Mouse (Mus musculus): Measurements from ENCODE around the gene Myl4. TPM values are rescaled to one million over a fixed set of nuclear protein-coding genes. Genes with fewer than 3 reads are reported as not detected.

The Myl4 gene
- polyA plus RNA-seq, 1 experiment from 2014 or later = 1,777 TPM

DNA sequence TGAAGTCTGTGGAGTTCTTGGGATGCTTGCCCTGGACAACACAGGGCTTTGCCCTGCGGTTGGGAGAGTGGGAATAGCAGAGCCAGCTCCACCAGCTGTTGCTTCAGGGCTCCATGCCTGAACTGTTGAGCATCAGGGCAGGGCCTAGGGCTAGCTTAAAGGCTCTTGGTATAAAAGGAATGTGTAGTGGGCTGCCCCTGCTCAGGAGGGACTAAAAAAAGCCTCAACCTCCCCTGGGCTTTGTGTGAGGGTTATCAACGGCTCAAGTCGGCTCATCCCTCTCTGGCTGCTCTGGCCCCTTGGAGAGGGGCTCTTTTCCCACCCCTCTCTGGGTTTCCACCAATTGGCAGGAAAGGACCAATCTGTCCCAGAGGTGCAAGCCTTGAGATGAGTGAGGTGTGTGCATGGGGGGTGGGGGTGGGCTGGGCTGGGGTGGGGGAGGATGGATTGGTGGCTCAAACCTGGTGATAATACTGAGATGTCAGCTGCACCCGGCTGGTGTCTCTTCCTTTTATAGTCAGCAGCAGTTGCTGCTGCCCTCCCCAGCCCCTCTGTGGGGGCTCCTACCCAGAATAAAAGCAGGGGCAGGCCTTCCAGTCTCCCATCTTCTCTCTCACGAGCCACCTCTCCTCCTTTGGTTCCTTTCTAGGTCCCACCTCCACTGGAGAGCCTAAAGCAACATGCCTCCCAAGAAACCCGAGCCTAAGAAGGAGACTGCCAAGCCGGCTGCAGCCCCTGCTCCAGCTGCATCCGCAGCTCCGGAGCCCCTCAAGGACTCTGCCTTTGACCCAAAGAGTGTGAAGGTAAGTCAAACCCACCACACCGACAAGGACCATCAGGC, 26.5 kb downstream of the Myl4 start:
- H3K4me1 ChIP-seq = peaks cover 40% of the 10 kb centered on the region
- peak; percentile 96 for DNase-seq (ENCODE audit: low spot score)
- H3K27ac ChIP-seq = peak overlapping the region; percentile 88
- H3K36me3 ChIP-seq = peaks cover 33% of the 10 kb centered on the region
- peak overlapping the region; percentile 66 for H3K4me3 ChIP-seq
- 23% methylated on average over 10 of the region's 10 CpGs for WGBS
- H3K27me3 ChIP-seq (ENCODE audit: insufficient read depth, poor library complexity, severe bottlenecking) = no peaks in the 10 kb centered on the region
- no peaks in the 10 kb centered on the region for H3K9me3 ChIP-seq

GRCm38 (mm10) chr11:104578074-104578473, 27.6 kb downstream of the Myl4 start:
- no peaks in the 10 kb centered on the region for H3K27me3 ChIP-seq (ENCODE audit: insufficient read depth, poor library complexity, severe bottlenecking)
- peak; percentile 87 for DNase-seq (ENCODE audit: low spot score)
- peak overlapping the region; percentile 66 for H3K4me3 ChIP-seq
- peaks cover 44% of the 10 kb centered on the region for H3K36me3 ChIP-seq
- WGBS = 19% methylated on average over 5 of the region's 5 CpGs
- H3K9me3 ChIP-seq = no peaks in the 10 kb centered on the region
- H3K4me1 ChIP-seq = peaks cover 39% of the 10 kb centered on the region
- peak overlapping the region; percentile 88 for H3K27ac ChIP-seq

GRCm38 (mm10) chr11:104579084-104579483, 28.6 kb downstream of the Myl4 start:
- Histone ChIP-seq H3K36me3 (peaks cover 54% of the 10 kb centered on the region), H3K27me3 (ENCODE audit: insufficient read depth, poor library complexity, severe bottlenecking) (no peaks in the 10 kb centered on the region), H3K27ac (peak overlapping the region; percentile 88), H3K4me3 (peak overlapping the region; percentile 66), H3K9me3 (no peaks in the 10 kb centered on the region), H3K4me1 (peaks cover 46% of the 10 kb centered on the region)
- WGBS = 65% methylated on average over 9 of the region's 9 CpGs
- DNase-seq (ENCODE audit: low spot score) = no peak

- Histone ChIP-seq H3K4me1 (peaks cover 48% of the 10 kb centered on the region), H3K4me3 (peak overlapping the region; percentile 66), H3K27me3 (ENCODE audit: insufficient read depth, poor library complexity, severe bottlenecking) (no peaks in the 10 kb centered on the region), H3K27ac (peak overlapping the region; percentile 88; the same call in 1 of the 2 replicates), H3K9me3 (no peaks in the 10 kb centered on the region), H3K36me3 (peaks cover 59% of the 10 kb centered on the region)
- DNase-seq (ENCODE audit: low spot score) = no peak
- 70% methylated on average over 8 of the region's 8 CpGs for WGBS
Observed at GRCm38 (mm10) chr11:104579575-104579974, 29.1 kb downstream of the Myl4 start.

DNA sequence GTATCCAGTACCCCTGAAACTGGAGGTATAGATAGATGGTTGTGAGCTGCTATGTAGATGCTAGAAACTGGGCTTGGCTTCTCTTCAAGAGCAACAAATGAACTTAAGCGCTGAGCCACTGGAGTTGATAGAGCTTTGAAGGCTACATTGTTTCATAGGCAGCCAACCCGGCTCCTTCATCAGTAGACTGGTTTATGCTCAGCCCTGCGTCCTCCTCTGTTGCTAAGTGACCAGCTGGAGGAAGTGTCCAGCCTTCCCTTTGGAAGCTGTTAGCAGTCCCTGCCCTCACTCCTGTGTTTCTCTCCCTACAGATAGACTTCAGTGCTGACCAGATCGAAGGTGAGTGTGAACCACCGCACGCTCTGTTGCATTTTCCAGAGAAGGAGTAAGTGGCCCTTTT, 29.6 kb downstream of the Myl4 start:
- Histone ChIP-seq H3K4me1 (peaks cover 51% of the 10 kb centered on the region), H3K36me3 (peaks cover 64% of the 10 kb centered on the region), H3K27me3 (ENCODE audit: insufficient read depth, poor library complexity, severe bottlenecking) (no peaks in the 10 kb centered on the region), H3K27ac (no peak overlapping the region), H3K4me3 (peak overlapping the region; percentile 66), H3K9me3 (no peaks in the 10 kb centered on the region)
- no peak for DNase-seq (ENCODE audit: low spot score)
- 52% methylated on average over 6 of the region's 6 CpGs for WGBS

DNA sequence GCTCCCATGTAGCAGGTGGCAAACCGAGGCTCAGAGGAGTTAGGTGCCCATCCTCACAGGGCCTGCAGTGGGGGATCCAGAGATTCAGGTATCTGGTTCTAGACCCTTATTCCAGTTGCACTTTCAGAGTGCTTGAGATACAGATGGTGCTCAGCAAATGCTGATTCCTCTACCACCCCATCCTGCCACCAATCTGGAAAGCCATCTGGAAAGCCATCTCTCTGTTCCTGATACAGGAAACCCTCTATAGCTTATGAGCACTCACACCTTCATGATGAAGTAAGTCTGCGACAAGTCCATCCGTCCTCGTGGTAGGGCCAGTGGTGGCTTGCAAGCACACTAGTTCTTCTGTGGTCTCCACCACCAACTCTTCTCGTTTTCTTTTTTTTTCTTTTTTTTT, 30.1 kb downstream of the Myl4 start:
- Histone ChIP-seq H3K36me3 (peaks cover 69% of the 10 kb centered on the region), H3K27ac (no peak overlapping the region), H3K4me3 (peak overlapping the region; percentile 66), H3K9me3 (no peaks in the 10 kb centered on the region), H3K4me1 (peaks cover 51% of the 10 kb centered on the region), H3K27me3 (ENCODE audit: insufficient read depth, poor library complexity, severe bottlenecking) (no peaks in the 10 kb centered on the region)
- 90% methylated on average over 5 of the region's 5 CpGs for WGBS
- no peak for DNase-seq (ENCODE audit: low spot score)

- no peak for DNase-seq (ENCODE audit: low spot score)
- no peaks in the 10 kb centered on the region for H3K27me3 ChIP-seq (ENCODE audit: insufficient read depth, poor library complexity, severe bottlenecking)
- 61% methylated on average over 18 of the region's 18 CpGs for WGBS
- H3K36me3 ChIP-seq = peaks cover 80% of the 10 kb centered on the region
- peak overlapping the region; percentile 33; the same call in 1 of the 2 replicates for H3K27ac ChIP-seq
- peaks cover 48% of the 10 kb centered on the region for H3K4me1 ChIP-seq
- no peaks in the 10 kb centered on the region for H3K9me3 ChIP-seq
- peak overlapping the region; percentile 28 for H3K4me3 ChIP-seq
Observed at GRCm38 (mm10) chr11:104581446-104582307, 31.2 kb downstream of the Myl4 start.

DNA sequence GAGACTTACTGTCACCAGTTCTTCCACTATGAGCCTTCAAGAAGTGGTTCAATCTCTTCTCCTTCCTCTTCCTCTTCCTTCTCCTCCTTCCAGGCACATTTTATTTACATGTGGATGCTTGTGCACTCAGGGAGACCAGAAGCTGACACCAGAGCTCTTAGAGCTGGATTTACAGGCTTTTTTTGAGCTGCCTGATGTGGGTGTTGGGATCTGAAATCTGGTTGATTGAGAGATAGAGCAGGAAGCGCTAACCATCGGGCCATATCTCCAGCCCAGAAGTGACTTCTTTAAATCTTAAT, 31.8 kb downstream of the Myl4 start:
- no peaks in the 10 kb centered on the region for H3K27me3 ChIP-seq (ENCODE audit: insufficient read depth, poor library complexity, severe bottlenecking)
- H3K27ac ChIP-seq = 0 out of 2 replicates have a peak overlapping the region, but pooled peaks have one; percentile 33
- H3K4me3 ChIP-seq = no peak overlapping the region; the same call in 1 of the 2 replicates
- H3K9me3 ChIP-seq = no peaks in the 10 kb centered on the region
- peaks cover 85% of the 10 kb centered on the region for H3K36me3 ChIP-seq
- WGBS = 63% methylated on average over 2 of the region's 2 CpGs
- H3K4me1 ChIP-seq = peaks cover 42% of the 10 kb centered on the region
- no peak for DNase-seq (ENCODE audit: low spot score)

DNA sequence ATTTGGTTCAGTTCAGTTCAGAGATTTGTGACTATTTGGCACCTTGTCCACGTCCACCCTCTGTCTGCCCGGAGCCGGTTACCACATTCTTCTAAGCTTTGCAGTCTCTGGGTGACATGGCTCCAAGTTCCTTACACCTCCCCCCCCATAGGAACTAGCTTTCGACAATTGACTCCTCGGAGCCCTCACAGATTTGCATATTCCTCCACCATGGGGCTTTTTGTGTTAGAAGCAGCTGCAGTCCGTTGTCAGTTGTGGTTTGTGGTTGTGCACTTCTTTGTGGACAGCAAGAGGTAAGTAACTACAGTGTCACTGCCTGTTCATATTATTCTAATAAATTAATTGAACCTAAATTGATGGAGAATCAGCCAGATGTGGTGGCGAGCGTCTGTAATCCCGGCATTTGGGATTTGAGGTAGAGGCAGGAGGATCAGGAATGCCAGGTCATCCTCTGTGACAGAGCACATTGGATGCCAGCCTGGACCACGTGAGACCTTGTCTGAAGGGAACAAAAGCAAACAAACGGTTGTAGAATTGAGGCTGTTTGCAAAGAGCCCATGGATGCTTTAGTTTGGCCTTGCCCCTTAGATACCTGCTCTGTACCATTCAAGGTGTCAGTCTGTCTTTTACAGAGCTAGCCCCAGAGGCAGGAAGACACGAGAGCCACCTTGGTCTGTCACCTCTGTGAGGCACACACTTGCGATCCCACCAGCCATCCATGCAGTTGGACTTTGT, 32.3 kb downstream of the Myl4 start:
- H3K27me3 ChIP-seq (ENCODE audit: insufficient read depth, poor library complexity, severe bottlenecking) = no peaks in the 10 kb centered on the region
- H3K36me3 ChIP-seq = peaks cover 91% of the 10 kb centered on the region
- H3K4me3 ChIP-seq = no peak overlapping the region
- no peak for DNase-seq (ENCODE audit: low spot score)
- peaks cover 39% of the 10 kb centered on the region for H3K4me1 ChIP-seq
- H3K9me3 ChIP-seq = no peaks in the 10 kb centered on the region
- H3K27ac ChIP-seq = peak overlapping the region; percentile 12; the same call in 1 of the 2 replicates
- WGBS = 61% methylated on average over 13 of the region's 13 CpGs

DNA sequence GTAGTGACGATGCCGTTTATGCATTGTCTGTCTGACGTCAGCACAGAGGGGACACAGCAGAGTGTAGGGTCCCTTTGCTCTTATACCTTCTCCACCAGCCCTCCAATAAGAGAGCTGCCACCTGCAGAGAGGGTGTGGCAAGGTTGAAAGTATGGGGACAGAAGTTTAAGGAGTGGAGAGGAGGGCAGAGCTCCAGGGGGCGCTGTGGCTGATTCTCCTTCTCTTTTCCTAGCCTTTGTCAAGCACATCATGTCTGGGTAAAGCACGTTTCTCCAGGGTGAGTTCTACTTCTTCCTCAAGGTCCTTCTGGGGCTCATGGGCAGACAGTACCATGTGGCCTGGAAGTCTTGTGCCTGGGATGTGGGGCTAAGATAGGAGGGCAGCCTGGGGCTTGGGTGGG, 35.0 kb downstream of the Myl4 start:
- Histone ChIP-seq H3K4me1 (peaks cover 26% of the 10 kb centered on the region), H3K36me3 (peaks cover 76% of the 10 kb centered on the region), H3K9me3 (no peaks in the 10 kb centered on the region), H3K27ac (no peak overlapping the region), H3K27me3 (ENCODE audit: insufficient read depth, poor library complexity, severe bottlenecking) (no peaks in the 10 kb centered on the region), H3K4me3 (no peak overlapping the region)
- WGBS = 77% methylated on average over 5 of the region's 5 CpGs
- no peak for DNase-seq (ENCODE audit: low spot score)

GRCm38 (mm10) chr11:104587904-104588303, 37.4 kb downstream of the Myl4 start:
- H3K27me3 ChIP-seq (ENCODE audit: insufficient read depth, poor library complexity, severe bottlenecking) = no peaks in the 10 kb centered on the region
- H3K27ac ChIP-seq = no peak overlapping the region
- H3K36me3 ChIP-seq = peaks cover 53% of the 10 kb centered on the region
- H3K4me1 ChIP-seq = peaks cover 12% of the 10 kb centered on the region; the same call in 1 of the 2 replicates
- H3K9me3 ChIP-seq = no peaks in the 10 kb centered on the region
- WGBS = 88% methylated on average over 9 of the region's 9 CpGs
- no peak for DNase-seq (ENCODE audit: low spot score)
- H3K4me3 ChIP-seq = no peak overlapping the region

DNA sequence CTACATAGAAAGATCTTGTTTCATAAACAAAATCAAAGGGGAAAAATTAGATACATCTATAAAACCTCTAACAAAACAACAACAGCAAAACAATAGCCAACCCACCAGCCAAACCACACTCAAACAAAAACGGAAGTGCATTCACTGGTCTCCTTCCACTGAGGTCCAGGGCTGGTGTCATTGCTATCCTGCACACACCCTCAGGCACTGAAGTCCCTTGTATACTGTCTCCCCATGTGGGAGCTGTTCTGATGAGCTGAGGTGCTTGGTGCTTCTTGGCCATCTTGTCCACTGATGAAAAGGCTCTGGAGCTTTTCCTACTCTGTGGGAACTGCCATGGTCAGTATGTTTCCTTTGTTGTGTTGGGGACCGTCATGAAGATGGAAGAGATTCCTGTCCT, 38.0 kb downstream of the Myl4 start:
- Histone ChIP-seq H3K4me3 (no peak overlapping the region), H3K4me1 (peaks cover 7% of the 10 kb centered on the region; the same call in 1 of the 2 replicates), H3K9me3 (no peaks in the 10 kb centered on the region), H3K36me3 (peaks cover 47% of the 10 kb centered on the region), H3K27ac (no peak overlapping the region), H3K27me3 (ENCODE audit: insufficient read depth, poor library complexity, severe bottlenecking) (no peaks in the 10 kb centered on the region)
- DNase-seq (ENCODE audit: low spot score) = no peak
- WGBS = 59% methylated on average over 2 of the region's 2 CpGs
